13 mouse cellular contexts compared by ENCODE assay signal in genomic region chr8:88948981-88949380, GRCm38 (mm10).
DNase-seq lines count a peak whose midpoint lies in the region; ATAC-seq and TF ChIP-seq lines count a peak whose summit lies in the region.
"Had no signal": no experiment of that assay in that cellular context is flagged by ENCODE, and none has a peak within 500 bp of the region (broad histone marks: within the 10 kb centered on the region; RNA-seq: fewer than 3 reads in every experiment).

No protein-coding gene starts in this region.

- no peaks in the 10 kb centered on the region for H3K36me3 ChIP-seq in heart, postnatal 0 days (replicated peaks; ENCODE audit: control insufficient read depth, insufficient read depth, low read length)
- H3K36me3 ChIP-seq in heart, embryonic 11.5 days (ENCODE audit: control insufficient read depth, insufficient read depth, low read length): no peaks in the 10 kb centered on the region
- no peaks in the 10 kb centered on the region for H3K36me3 ChIP-seq in hindbrain, embryonic 14.5 days (replicated peaks; ENCODE audit: control insufficient read depth, insufficient read depth)
- H3K36me3 ChIP-seq: lung, embryonic 15.5 days had no signal

- H3K4me3 ChIP-seq in heart, postnatal 0 days (ENCODE audit: low read depth, low read length): no peak overlapping the region
- H3K4me3 ChIP-seq in heart, embryonic 11.5 days (ENCODE audit: low read depth, low read length): no peak overlapping the region
- no peak overlapping the region for H3K4me3 ChIP-seq in hindbrain, embryonic 14.5 days (replicated peaks; ENCODE audit: low read length)
- H3K4me3 ChIP-seq: lung, embryonic 15.5 days had no signal

- WGBS in heart, postnatal 0 days: 44% methylated on average over 16 of the region's 16 CpGs
- 72% methylated on average over 16 of the region's 16 CpGs for WGBS in heart, embryonic 11.5 days (ENCODE audit: insufficient replicate concordance)
- WGBS in hindbrain, embryonic 14.5 days: 80% methylated on average over 16 of the region's 16 CpGs

- peak; percentile 3; the same call in 1 of the 2 replicates for TF ChIP-seq CTCF in heart, postnatal 0 days (IDR thresholded peaks at IDR 0.05; ENCODE audit: low read depth)

- H3K27me3 ChIP-seq in heart, postnatal 0 days (ENCODE audit: control insufficient read depth, insufficient read depth, low read length): peaks cover 6% of the 10 kb centered on the region; the same call in 1 of the 2 replicates
- no peaks in the 10 kb centered on the region for H3K27me3 ChIP-seq in heart, embryonic 11.5 days (ENCODE audit: control insufficient read depth, insufficient read depth, low read length)
- H3K27me3 ChIP-seq in hindbrain, embryonic 14.5 days (ENCODE audit: control insufficient read depth, insufficient read depth, low read length): no peaks in the 10 kb centered on the region
- H3K27me3 ChIP-seq: lung, embryonic 15.5 days had no signal

- no peak overlapping the region for H3K27ac ChIP-seq in heart, postnatal 0 days (ENCODE audit: low read depth)
- H3K27ac ChIP-seq in heart, embryonic 11.5 days (ENCODE audit: low read depth, low read length): no peak overlapping the region
- no peak overlapping the region for H3K27ac ChIP-seq in hindbrain, embryonic 14.5 days
- H3K27ac ChIP-seq: lung, embryonic 15.5 days had no signal

- no peaks in the 10 kb centered on the region for H3K9me3 ChIP-seq in heart, postnatal 0 days (replicated peaks; ENCODE audit: control insufficient read depth, low read length)
- H3K9me3 ChIP-seq in heart, embryonic 11.5 days (replicated peaks; ENCODE audit: control insufficient read depth, low read length): no peaks in the 10 kb centered on the region
- H3K9me3 ChIP-seq in hindbrain, embryonic 14.5 days (ENCODE audit: control insufficient read depth, low read length): no peaks in the 10 kb centered on the region
- H3K9me3 ChIP-seq: lung, embryonic 15.5 days had no signal

- no peak for DNase-seq in heart, postnatal 0 days (ENCODE audit: low spot score)
- DNase-seq in left cerebral cortex, adult 11 months (ENCODE audit: low spot score): peak; percentile 10
- DNase-seq in left cerebral cortex, postnatal 25 days (ENCODE audit: low spot score in 2 of 2): no peak
- peak; percentile 60 for DNase-seq in brain, adult 2 months (ENCODE audit: low read depth, low spot score)
- peak; percentile 27 for DNase-seq in heart, postnatal 4 days
- no peak for DNase-seq in hindbrain, embryonic 14.5 days (ENCODE audit: low spot score)
- DNase-seq: adrenal gland, postnatal 14 days; cerebellum, postnatal 25 days; right cerebral cortex, postnatal 4 days had no signal

- TF ChIP-seq EP300 in heart, postnatal 0 days (IDR thresholded peaks at IDR 0.05; ENCODE audit: low read depth): no peak

- H3K4me1 ChIP-seq in heart, postnatal 0 days (ENCODE audit: control insufficient read depth, insufficient read depth): no peaks in the 10 kb centered on the region
- H3K4me1 ChIP-seq in heart, embryonic 11.5 days (ENCODE audit: control insufficient read depth, insufficient read depth, low read length): peaks cover 5% of the 10 kb centered on the region; the same call in 1 of the 2 replicates
- no peaks in the 10 kb centered on the region for H3K4me1 ChIP-seq in hindbrain, embryonic 14.5 days (replicated peaks; ENCODE audit: control insufficient read depth, insufficient read depth, low read length)
- H3K4me1 ChIP-seq: lung, embryonic 15.5 days had no signal

- ATAC-seq in heart, postnatal 0 days (ENCODE audit: insufficient read depth, low read depth): peak; percentile 53; the same call in 1 of the 2 replicates
- ATAC-seq in heart, embryonic 11.5 days (replicated peaks; ENCODE audit: insufficient number of reproducible peaks, low FRiP score, low TSS enrichment): no peak
- ATAC-seq in hindbrain, embryonic 14.5 days (ENCODE audit: low FRiP score): no peak
- ATAC-seq: forebrain, embryonic 14.5 days had no signal

- intact Hi-C loops in left cerebral cortex, postnatal 25 days (cut with DNase I): no loop called here

- no peak overlapping the region for H3K4me2 ChIP-seq in heart, postnatal 0 days (ENCODE audit: low read depth, low read length)
- H3K4me2 ChIP-seq in heart, embryonic 11.5 days: no peak overlapping the region
- H3K4me2 ChIP-seq in hindbrain, embryonic 14.5 days (replicated peaks): no peak overlapping the region
- H3K4me2 ChIP-seq: liver, embryonic 11.5 days; lung, embryonic 15.5 days had no signal

- no peak overlapping the region for H3K9ac ChIP-seq in heart, postnatal 0 days (replicated peaks; ENCODE audit: low read depth, low read length)
- H3K9ac ChIP-seq in heart, embryonic 11.5 days (ENCODE audit: low read depth, low read length): no peak overlapping the region
- no peak overlapping the region for H3K9ac ChIP-seq in hindbrain, embryonic 14.5 days
- H3K9ac ChIP-seq: lung, embryonic 15.5 days had no signal

Comparison
In these comparisons a context has a peak if more than half of its experiments do, and no peak if none do; other contexts are left out.
1. DNase-seq: peak in left cerebral cortex, adult 11 months (single experiment), brain, adult 2 months (single experiment) and heart, postnatal 4 days (single experiment); none in heart, postnatal 0 days (single experiment), left cerebral cortex, postnatal 25 days (0 of 2) and hindbrain, embryonic 14.5 days (single experiment).